Mouse (Mus musculus) induced T-regulatory cell, adult 2 months (primary cell): ENCODE measurements around the gene Rbm8a.

Experiments
- DNase-seq: peaks from one replicate; pipeline ENCODE4 v3.0.0-alpha.2; 2012; ENCODE audit warnings: low read depth

Gene Rbm8a

GRCm38 (mm10) chr3:96669727-96670468 lies 40.2 kb downstream of the Rbm8a start, which contains the start of gene Ankrd35:
TSS of gene Ankrd35 (plus strand) at chr3:96670131.
- peak; percentile 94 for DNase-seq

GRCm38 (mm10) chr3:96671519-96671918 lies 41.8 kb downstream of the Rbm8a start:
- no peak for DNase-seq

DNA sequence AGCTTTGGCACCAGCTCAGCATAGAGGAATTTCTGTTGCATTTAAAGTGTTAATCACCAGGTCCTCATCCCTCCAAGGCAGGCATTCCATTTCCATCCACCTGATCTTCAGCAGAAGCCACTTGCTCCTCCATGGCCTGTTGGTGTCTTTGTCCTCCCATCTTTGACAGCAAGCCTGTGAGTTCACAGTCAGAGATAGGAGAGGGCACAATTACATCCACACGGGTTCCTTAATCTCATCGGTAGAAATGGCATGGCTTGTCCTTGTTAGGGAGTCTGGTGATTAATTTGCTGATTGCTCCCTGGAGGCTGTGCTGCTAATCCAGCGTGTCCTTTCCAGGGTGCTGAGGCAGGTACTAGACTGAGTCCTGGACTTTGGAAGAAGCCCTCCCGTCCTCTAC lies 43.8 kb downstream of the Rbm8a start:
- DNase-seq, result no peak

DNA sequence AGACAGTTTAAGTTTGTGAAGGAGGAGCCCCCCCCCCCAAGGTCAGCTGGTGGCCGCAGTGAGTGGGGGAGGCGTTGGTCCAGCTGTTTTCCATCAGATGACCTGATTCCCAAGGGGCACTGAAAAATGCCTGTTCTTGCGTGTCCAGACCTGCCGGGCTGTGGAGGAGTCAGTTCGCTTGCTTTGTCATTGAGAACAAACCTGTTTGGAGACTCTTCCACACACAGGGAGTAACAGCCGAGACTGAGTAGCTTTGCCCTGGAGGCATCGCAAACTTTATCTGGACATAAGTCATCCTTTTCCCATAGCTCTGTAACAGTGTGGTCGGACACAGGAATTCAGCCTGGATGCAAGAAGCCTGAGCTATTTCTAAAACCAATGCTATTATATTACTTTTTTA lies 44.7 kb downstream of the Rbm8a start:
- DNase-seq, result no peak

GRCm38 (mm10) chr3:96675171-96675570 lies 45.4 kb downstream of the Rbm8a start:
- peak; percentile 64 for DNase-seq

- no peak for DNase-seq
These were observed 46.0 kb downstream of the Rbm8a start for GRCm38 (mm10) chr3:96675690-96676089.

GRCm38 (mm10) chr3:96678456-96678855 lies 48.7 kb downstream of the Rbm8a start:
- no peak for DNase-seq

GRCm38 (mm10) chr3:96679159-96679674 lies 49.5 kb downstream of the Rbm8a start:
- no peak for DNase-seq

DNA sequence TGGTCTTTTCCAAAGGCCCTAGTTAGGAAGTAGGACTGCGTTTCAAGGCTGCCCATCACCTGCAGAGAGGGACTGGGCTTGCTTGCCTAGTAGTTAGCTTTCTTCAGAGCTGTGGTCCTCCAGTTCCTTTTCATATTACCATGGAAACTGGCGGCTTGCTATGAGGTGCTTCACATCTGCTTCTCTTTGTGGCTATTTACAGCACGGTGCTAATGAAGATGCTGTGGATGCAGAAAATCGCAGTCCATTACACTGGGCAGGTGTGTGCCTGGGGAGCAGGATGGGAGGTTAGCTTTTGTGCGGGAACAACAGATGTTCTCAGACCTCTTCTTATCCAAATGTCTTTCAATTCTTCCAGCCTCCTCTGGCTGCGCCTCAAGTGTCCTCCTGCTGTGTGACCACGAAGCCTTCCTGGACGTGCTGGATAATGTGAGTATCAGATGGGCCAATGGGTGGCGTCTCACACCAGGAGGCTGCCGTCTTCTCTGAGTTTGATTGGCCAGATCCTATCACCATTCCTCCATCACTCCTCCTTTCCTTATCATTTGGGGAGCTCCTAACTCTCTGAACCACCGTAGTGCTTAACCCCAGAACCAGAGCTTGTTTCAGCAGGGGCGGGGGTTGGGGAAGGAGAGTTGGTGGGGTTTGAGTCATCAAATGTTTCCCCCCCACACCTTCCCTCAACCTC lies 50.7 kb downstream of the Rbm8a start:
- DNase-seq, result no peak
